Mouse (Mus musculus): ENCODE results near the gene Xxylt1. TPM values are rescaled to one million over a fixed set of nuclear protein-coding genes. Genes with fewer than 3 reads are reported as not detected.

Xxylt1 gene
- polyA plus RNA-seq, 1 experiment from 2014 or later, result 26.8 TPM

- DNase-seq (no peak), ATAC-seq (ENCODE audit: insufficient read depth) (no peak)
- Histone ChIP-seq H3K4me1 (ENCODE audit: insufficient read depth) (no peaks in the 10 kb centered on the region), H3K4me2 (no peak overlapping the region), H3K27me3 (ENCODE audit: insufficient read depth, low read length) (no peaks in the 10 kb centered on the region), H3K36me3 (ENCODE audit: insufficient read depth) (no peaks in the 10 kb centered on the region), H3K27ac (ENCODE audit: low read depth) (no peak overlapping the region), H3K9ac (no peak overlapping the region), H3K9me3 (ENCODE audit: low read depth, low read length) (no peaks in the 10 kb centered on the region), H3K4me3 (ENCODE audit: low read depth, low read length) (no peak overlapping the region)
- 69% methylated on average over 5 of the region's 5 CpGs for WGBS
- no peak for TF ChIP-seq CTCF (IDR thresholded peaks at IDR 0.05; ENCODE audit: low read depth)
Observed at GRCm38 (mm10) chr16:30995446-30995845, 85.8 kb downstream of the Xxylt1 start.

- Histone ChIP-seq H3K27me3 (ENCODE audit: insufficient read depth, low read length) (no peaks in the 10 kb centered on the region), H3K4me1 (ENCODE audit: insufficient read depth) (no peaks in the 10 kb centered on the region), H3K9ac (no peak overlapping the region), H3K4me2 (no peak overlapping the region), H3K9me3 (ENCODE audit: low read depth, low read length) (no peaks in the 10 kb centered on the region), H3K4me3 (ENCODE audit: low read depth, low read length) (no peak overlapping the region), H3K36me3 (ENCODE audit: insufficient read depth) (no peaks in the 10 kb centered on the region), H3K27ac (ENCODE audit: low read depth) (no peak overlapping the region)
- 70% methylated on average over 2 of the region's 2 CpGs for WGBS
- DNase-seq (no peak), ATAC-seq (ENCODE audit: insufficient read depth) (no peak)
- no peak for TF ChIP-seq CTCF (IDR thresholded peaks at IDR 0.05; ENCODE audit: low read depth)
Observed at GRCm38 (mm10) chr16:30994881-30995280, 86.4 kb downstream of the Xxylt1 start.

GRCm38 (mm10) chr16:30994296-30994695 lies 86.9 kb downstream of the Xxylt1 start:
- ATAC-seq (ENCODE audit: insufficient read depth), result no peak
- H3K4me3 ChIP-seq (ENCODE audit: low read depth, low read length), result no peak overlapping the region
- no peak for TF ChIP-seq CTCF (IDR thresholded peaks at IDR 0.05; ENCODE audit: low read depth)
- no peak overlapping the region for H3K9ac ChIP-seq
- WGBS, result 74% methylated on average over 7 of the region's 7 CpGs
- H3K4me1 ChIP-seq (ENCODE audit: insufficient read depth), result no peaks in the 10 kb centered on the region
- H3K27ac ChIP-seq (ENCODE audit: low read depth), result no peak overlapping the region
- no peak for DNase-seq
- H3K36me3 ChIP-seq (ENCODE audit: insufficient read depth), result no peaks in the 10 kb centered on the region
- no peaks in the 10 kb centered on the region for H3K9me3 ChIP-seq (ENCODE audit: low read depth, low read length)
- H3K4me2 ChIP-seq, result no peak overlapping the region
- H3K27me3 ChIP-seq (ENCODE audit: insufficient read depth, low read length), result no peaks in the 10 kb centered on the region

GRCm38 (mm10) chr16:30992568-30992967 lies 88.7 kb downstream of the Xxylt1 start:
- DNase-seq (peak; percentile 57), ATAC-seq (ENCODE audit: insufficient read depth) (no peak)
- 56% methylated on average over 5 of the region's 5 CpGs for WGBS
- H3K27ac ChIP-seq (ENCODE audit: low read depth), result 0 out of 2 replicates have a peak overlapping the region, but pooled peaks have one; percentile 15
- no peaks in the 10 kb centered on the region for H3K9me3 ChIP-seq (ENCODE audit: low read depth, low read length)
- H3K4me3 ChIP-seq (ENCODE audit: low read depth, low read length), result no peak overlapping the region
- no peaks in the 10 kb centered on the region for H3K27me3 ChIP-seq (ENCODE audit: insufficient read depth, low read length)
- no peak overlapping the region for H3K4me2 ChIP-seq
- no peaks in the 10 kb centered on the region for H3K4me1 ChIP-seq (ENCODE audit: insufficient read depth)
- no peaks in the 10 kb centered on the region for H3K36me3 ChIP-seq (ENCODE audit: insufficient read depth)
- TF ChIP-seq CTCF (IDR thresholded peaks at IDR 0.05; ENCODE audit: low read depth), result no peak
- no peak overlapping the region for H3K9ac ChIP-seq

- ATAC-seq (ENCODE audit: insufficient read depth) (no peak), DNase-seq (no peak)
- Histone ChIP-seq H3K9me3 (ENCODE audit: low read depth, low read length) (no peaks in the 10 kb centered on the region), H3K4me1 (ENCODE audit: insufficient read depth) (no peaks in the 10 kb centered on the region), H3K27me3 (ENCODE audit: insufficient read depth, low read length) (no peaks in the 10 kb centered on the region), H3K9ac (no peak overlapping the region), H3K4me2 (no peak overlapping the region), H3K36me3 (ENCODE audit: insufficient read depth) (no peaks in the 10 kb centered on the region), H3K4me3 (ENCODE audit: low read depth, low read length) (no peak overlapping the region), H3K27ac (ENCODE audit: low read depth) (no peak overlapping the region)
- 41% methylated on average over 2 of the region's 2 CpGs for WGBS
- TF ChIP-seq CTCF (IDR thresholded peaks at IDR 0.05; ENCODE audit: low read depth), result no peak
Observed at GRCm38 (mm10) chr16:30990661-30991060, 90.6 kb downstream of the Xxylt1 start.

- Histone ChIP-seq H3K27ac (ENCODE audit: low read depth) (no peak overlapping the region), H3K4me3 (ENCODE audit: low read depth, low read length) (no peak overlapping the region), H3K9ac (no peak overlapping the region), H3K9me3 (ENCODE audit: low read depth, low read length) (no peaks in the 10 kb centered on the region), H3K4me2 (no peak overlapping the region), H3K4me1 (ENCODE audit: insufficient read depth) (peaks cover 3% of the 10 kb centered on the region), H3K36me3 (ENCODE audit: insufficient read depth) (no peaks in the 10 kb centered on the region), H3K27me3 (ENCODE audit: insufficient read depth, low read length) (no peaks in the 10 kb centered on the region)
- no peak for TF ChIP-seq CTCF (IDR thresholded peaks at IDR 0.05; ENCODE audit: low read depth)
- no peak for ATAC-seq (ENCODE audit: insufficient read depth)
- DNase-seq, result no peak
- 67% methylated on average over 6 of the region's 6 CpGs for WGBS
Observed at GRCm38 (mm10) chr16:30988225-30988624, 93.0 kb downstream of the Xxylt1 start.

- Histone ChIP-seq H3K27ac (ENCODE audit: low read depth) (no peak overlapping the region), H3K9me3 (ENCODE audit: low read depth, low read length) (no peaks in the 10 kb centered on the region), H3K4me1 (ENCODE audit: insufficient read depth) (peaks cover 6% of the 10 kb centered on the region), H3K4me3 (ENCODE audit: low read depth, low read length) (no peak overlapping the region), H3K27me3 (ENCODE audit: insufficient read depth, low read length) (no peaks in the 10 kb centered on the region), H3K36me3 (ENCODE audit: insufficient read depth) (no peaks in the 10 kb centered on the region), H3K9ac (no peak overlapping the region), H3K4me2 (no peak overlapping the region)
- 76% methylated on average over 6 of the region's 6 CpGs for WGBS
- ATAC-seq (ENCODE audit: insufficient read depth), result no peak
- no peak for DNase-seq
- TF ChIP-seq CTCF (IDR thresholded peaks at IDR 0.05; ENCODE audit: low read depth), result no peak
Observed at GRCm38 (mm10) chr16:30987684-30988083, 93.5 kb downstream of the Xxylt1 start.

Measured in lung, embryonic 14.5 days (tissue).